Mouse (Mus musculus) gastrocnemius, adult 2 months (tissue): ENCODE results near the gene Pcare. TPM values are rescaled to one million over a fixed set of nuclear protein-coding genes. Genes with fewer than 3 reads are reported as not detected.

ENCODE experiments used
- DNase-seq: peaks from one replicate; pipeline ENCODE4 v3.0.0; 2022
- H3K27ac ChIP-seq: fragments of 200-600 bp; 2 replicates; pipeline ENCODE4 v1.8.1; 2022; ENCODE audit warnings: mild to moderate bottlenecking
- H3K4me3 ChIP-seq: fragments of 200-600 bp; 2 replicates; pipeline ENCODE4 v1.8.1; 2022; ENCODE audit warnings: mild to moderate bottlenecking, moderate library complexity
- CTCF ChIP-seq: fragments of 200-600 bp; IDR thresholded peaks from 2 replicates; pipeline ENCODE4 v1.8.1; 2022; ENCODE audit warnings: antibody characterized with exemption, mild to moderate bottlenecking, moderate library complexity
- intact Hi-C: fragments of 180-260 bp; cut with DNase I; formaldehyde crosslinking; loops from one replicate; pipeline ENCODE4 v1.15.1; 2025
- total RNA-seq, 2 experiments: library from RNA; stranded (reverse); gene quantifications; 2 replicates each; pipeline ENCODE4 v1.2.3; 2021

Gene Pcare
- total RNA-seq, 2 experiments from 2014 or later: not detected

GRCm38 (mm10) chr17:71717881-71718625, 34.6 kb downstream of the Pcare start:
- Histone ChIP-seq H3K4me3 (no peak overlapping the region), H3K27ac (peak overlapping the region; percentile 88)
- intact Hi-C loops: loop anchor here (1.0 kb wide), 1 partner anchor 21 kb away; no protein-coding TSS in a partner anchor
- no peak for TF ChIP-seq CTCF
- peak; percentile 77 for DNase-seq

- TF ChIP-seq CTCF: no peak
- DNase-seq: no peak
- intact Hi-C loops: no loop called here
- no peak overlapping the region for H3K27ac ChIP-seq
- no peak overlapping the region for H3K4me3 ChIP-seq
Observed at GRCm38 (mm10) chr17:71715034-71715433, 37.7 kb downstream of the Pcare start.

DNA sequence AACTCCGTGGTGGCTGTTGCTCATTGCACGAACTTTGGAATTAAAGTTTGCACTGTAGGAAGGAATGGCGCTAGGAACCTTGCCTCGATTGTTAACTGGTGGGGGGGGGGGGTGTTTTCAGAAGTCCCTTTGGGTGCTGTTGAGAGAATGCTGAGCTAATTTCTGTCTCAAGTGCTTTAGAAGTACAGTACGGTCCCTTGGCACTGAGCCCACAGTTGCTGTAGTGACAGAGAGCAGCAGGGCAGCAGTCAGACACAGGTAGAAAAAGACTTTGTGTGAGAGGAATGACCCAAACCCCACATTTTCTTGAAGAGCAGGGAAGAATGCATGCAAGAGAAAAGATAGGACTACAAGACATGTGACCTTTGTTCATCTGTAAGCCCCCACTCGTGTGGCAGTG, 40.4 kb downstream of the Pcare start:
- no peak for TF ChIP-seq CTCF
- H3K27ac ChIP-seq: no peak overlapping the region
- DNase-seq: no peak
- intact Hi-C loops: no loop called here
- no peak overlapping the region for H3K4me3 ChIP-seq

- no peak overlapping the region for H3K27ac ChIP-seq
- DNase-seq: no peak
- H3K4me3 ChIP-seq: no peak overlapping the region
- intact Hi-C loops: no loop called here
- TF ChIP-seq CTCF: no peak
Observed at GRCm38 (mm10) chr17:71707715-71708114, 45.0 kb downstream of the Pcare start.

DNA sequence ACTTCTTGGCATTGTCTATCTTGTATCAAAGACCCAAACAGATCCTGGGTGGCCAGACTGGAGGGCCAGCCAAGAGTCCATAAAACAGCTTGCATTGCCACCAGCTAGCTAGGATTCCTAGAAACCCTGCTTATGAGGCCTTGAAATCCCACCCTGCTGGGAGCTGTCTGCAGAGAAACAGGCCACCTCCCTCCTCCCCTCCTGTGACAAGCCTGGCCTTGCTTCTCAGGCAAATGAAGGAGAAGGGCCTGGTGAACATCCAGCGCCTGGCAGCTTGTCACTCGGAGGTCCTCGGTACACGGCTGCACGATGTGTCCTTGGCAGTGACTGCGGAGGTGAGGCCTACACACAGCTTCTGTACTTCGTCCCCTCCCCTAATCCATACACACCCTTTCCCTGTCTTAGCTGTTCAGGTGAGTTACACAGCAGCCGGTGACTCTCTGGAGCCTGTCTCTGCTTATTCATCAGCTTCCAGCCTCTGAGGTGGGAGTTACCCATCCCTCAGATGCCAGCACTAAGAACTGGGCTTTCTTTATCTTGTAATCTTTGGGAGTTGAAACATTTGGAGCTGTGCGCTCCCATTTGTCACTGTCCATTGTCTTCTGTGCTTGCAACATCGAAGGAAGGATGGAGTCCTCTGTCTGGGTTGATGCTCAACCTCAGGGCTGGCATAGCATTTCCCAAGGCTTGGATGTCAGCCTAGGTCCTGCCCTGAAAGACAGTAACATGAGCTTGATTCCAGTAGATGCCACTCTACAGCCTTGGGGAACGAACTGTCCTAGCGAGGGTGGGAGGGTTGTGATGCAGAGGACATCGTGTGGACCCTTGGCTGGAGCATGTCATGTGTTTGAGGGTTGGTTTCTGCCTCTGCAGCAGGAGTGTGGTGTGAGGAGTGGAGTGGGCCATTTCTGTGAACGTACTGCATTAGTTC, 46.9 kb downstream of the Pcare start:
- DNase-seq: peak; percentile 65
- Histone ChIP-seq H3K4me3 (no peak overlapping the region), H3K27ac (peak overlapping the region; percentile 72)
- TF ChIP-seq CTCF: no peak
- intact Hi-C loops: no loop called here

- no peak overlapping the region for H3K4me3 ChIP-seq
- intact Hi-C loops: no loop called here
- TF ChIP-seq CTCF: no peak
- H3K27ac ChIP-seq: peak overlapping the region; percentile 63
- DNase-seq: peak; percentile 15
Observed at GRCm38 (mm10) chr17:71705113-71705512, 47.6 kb downstream of the Pcare start.

- no peak for DNase-seq
- Histone ChIP-seq H3K27ac (peak overlapping the region; percentile 91), H3K4me3 (peak overlapping the region; percentile 29; the same call in 1 of the 2 replicates)
- intact Hi-C loops: no loop called here
- no peak for TF ChIP-seq CTCF
Observed at GRCm38 (mm10) chr17:71698619-71698956, 54.1 kb downstream of the Pcare start.

- Histone ChIP-seq H3K27ac (peak overlapping the region; percentile 91), H3K4me3 (peak overlapping the region; percentile 29; the same call in 1 of the 2 replicates)
- TF ChIP-seq CTCF: no peak
- DNase-seq: peak; percentile 83
- intact Hi-C loops: loop anchor here (1.0 to 2.0 kb wide), 2 partner anchors 19 to 85 kb away; no protein-coding TSS in a partner anchor
Observed at GRCm38 (mm10) chr17:71697896-71698618, 54.6 kb downstream of the Pcare start.

DNA sequence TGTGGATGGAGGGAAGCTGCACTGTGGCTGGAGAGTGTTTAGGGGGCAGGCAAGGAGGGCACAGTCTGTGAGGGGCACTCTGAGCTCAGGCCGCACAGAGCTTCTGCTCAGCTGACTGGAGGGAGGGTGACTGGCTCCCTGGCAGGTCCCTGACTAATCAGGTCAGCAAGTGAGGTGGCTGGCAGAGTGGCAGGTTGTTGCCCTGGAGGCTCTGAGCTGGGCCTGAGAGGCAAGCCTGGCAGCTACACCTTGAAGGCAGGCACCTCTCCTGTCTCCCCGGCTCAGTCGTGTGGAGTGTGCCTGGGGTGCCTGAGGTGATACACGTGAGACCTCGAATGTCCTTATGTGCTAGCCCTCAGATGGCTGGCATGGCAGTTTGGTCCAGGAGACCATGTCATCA, 56.3 kb downstream of the Pcare start:
- TF ChIP-seq CTCF: no peak
- DNase-seq: peak; percentile 83
- H3K4me3 ChIP-seq: peak overlapping the region; percentile 25
- peak overlapping the region; percentile 91 for H3K27ac ChIP-seq
- intact Hi-C loops: loop anchor here (1.0 to 2.0 kb wide), 2 partner anchors 34 to 86 kb away; no protein-coding TSS in a partner anchor

- intact Hi-C loops: loop anchor here (1.0 to 2.0 kb wide), 2 partner anchors 34 to 87 kb away; no protein-coding TSS in a partner anchor
- DNase-seq: peak; percentile 57
- peak overlapping the region; percentile 91 for H3K27ac ChIP-seq
- H3K4me3 ChIP-seq: peak overlapping the region; percentile 25
- no peak for TF ChIP-seq CTCF
Observed at GRCm38 (mm10) chr17:71695716-71696315, 56.9 kb downstream of the Pcare start.

- no peak for TF ChIP-seq CTCF
- no peak for DNase-seq
- Histone ChIP-seq H3K27ac (peak overlapping the region; percentile 91), H3K4me3 (no peak overlapping the region)
- intact Hi-C loops: no loop called here
Observed at GRCm38 (mm10) chr17:71695151-71695550, 57.5 kb downstream of the Pcare start.

GRCm38 (mm10) chr17:71693780-71694179, 58.9 kb downstream of the Pcare start:
- intact Hi-C loops: no loop called here
- H3K27ac ChIP-seq: no peak overlapping the region; the same call in 1 of the 2 replicates
- peak; percentile 51 for TF ChIP-seq CTCF
- no peak for DNase-seq
- H3K4me3 ChIP-seq: no peak overlapping the region

Other genes starting within 250 kb of the Pcare start
- gene Ndc80, start 226.0 kb downstream of the Pcare start, total RNA-seq: under 1 TPM in 1 of 2 experiments, not detected in 1; 0.13 TPM
- gene Spdya, start 200.8 kb downstream of the Pcare start, total RNA-seq: under 1 TPM; 0.39 to 0.66 TPM
- 10 to 100 TPM; 28.1 to 30.4 TPM for gene Wdr43, start 137.0 kb downstream of the Pcare start, total RNA-seq
- gene Togaram2, start 79.6 kb downstream of the Pcare start, total RNA-seq: 1 to 10 TPM; 2.1 to 4.5 TPM
- gene Clip4, start 15.6 kb upstream of the Pcare start, total RNA-seq: 100 to 1,000 TPM; 104 to 183 TPM